Mouse (Mus musculus) intestine, embryonic 16.5 days (tissue): ENCODE results near the gene Amph. TPM values are rescaled to one million over a fixed set of nuclear protein-coding genes. Genes with fewer than 3 reads are reported as not detected.
"Not testable (repeated sequence)": the region's sequence is repeated elsewhere in the genome, so short reads cannot be mapped to it uniquely, and the experiment has no call there.

Source experiments
- ATAC-seq: fragments of 200-750 bp; cut with Nextera tagmentation; 2 replicates; pipeline ENCODE4 v1.8.0; 2017; ENCODE audit warnings: moderate TSS enrichment, moderate library complexity
- H3K27ac ChIP-seq: fragments of 300-500 bp; sonication (generic); 2 replicates; pipeline ENCODE4 v1.5.1; 2014; ENCODE audit warnings: mild to moderate bottlenecking, low read length
- H3K27me3 ChIP-seq: fragments of 300-500 bp; sonication (generic); replicated peaks from 2 replicates; pipeline ENCODE4 v1.6.1; 2014; ENCODE audit warnings: low read length, control low read depth, mixed read lengths; ENCODE audit not compliant: control insufficient read depth, insufficient read depth
- H3K36me3 ChIP-seq: fragments of 300-500 bp; sonication (generic); 2 replicates; pipeline ENCODE4 v1.6.1; 2014; ENCODE audit warnings: low read length, control low read depth; ENCODE audit not compliant: control insufficient read depth, insufficient read depth
- H3K4me1 ChIP-seq: fragments of 300-500 bp; sonication (generic); 2 replicates; pipeline ENCODE4 v1.6.1; 2014; ENCODE audit warnings: low read length, control low read depth, mixed read lengths; ENCODE audit not compliant: control insufficient read depth, insufficient read depth
- H3K4me2 ChIP-seq: fragments of 300-500 bp; sonication (generic); 2 replicates; pipeline ENCODE4 v1.6.1; 2014; ENCODE audit warnings: low read depth, low read length, control low read depth
- H3K4me3 ChIP-seq: fragments of 300-500 bp; sonication (generic); 2 replicates; pipeline ENCODE4 v1.5.1; 2014; ENCODE audit warnings: mild to moderate bottlenecking, low read length
- H3K9ac ChIP-seq: fragments of 300-500 bp; sonication (generic); 2 replicates; pipeline ENCODE4 v1.6.1; 2014; ENCODE audit warnings: low read depth, low read length
- H3K9me3 ChIP-seq: fragments of 300-500 bp; sonication (generic); 2 replicates; pipeline ENCODE4 v1.6.1; 2016; ENCODE audit warnings: low read length, control low read depth; ENCODE audit not compliant: control insufficient read depth
- whole genome bisulfite sequencing: fragments of 180-500 bp; shearing (Covaris S2); extraction: QIAGEN DNeasy Blood & Tissue Kit; methylation state at CpG from one replicate; pipeline ENCODE4 v1.1.7; 2014; 5-methylcytosine and 5-hydroxymethylcytosine counted together
- polyA plus RNA-seq: library from polyadenylated mRNA; unstranded; fragments of >200 nt; fragmentation: Nextera tagmentation; extraction: Ambion mirVana; gene quantifications from 2 replicates; pipeline ENCODE4 v1.2.1, GENCODE M21; 2015

Amph gene
- polyA plus RNA-seq, 1 experiment from 2014 or later, result 1.8 TPM

DNA sequence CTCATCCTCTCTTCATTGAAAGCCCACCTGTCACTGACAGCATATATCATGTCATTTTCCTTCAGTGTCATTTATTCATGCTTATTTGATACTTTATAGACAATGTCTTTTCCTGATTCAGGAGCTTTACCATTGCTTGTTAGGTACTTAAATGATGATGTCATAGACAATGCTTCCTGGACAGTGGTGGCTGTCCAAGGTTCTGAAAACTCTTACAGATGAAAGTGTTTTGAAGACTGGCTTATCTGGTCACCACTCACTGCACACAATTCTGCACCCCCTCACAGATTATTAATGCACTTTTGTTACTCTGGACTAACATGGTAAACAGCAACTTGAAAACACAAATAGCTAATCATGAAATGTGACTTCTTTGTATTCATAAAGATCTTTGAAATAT, 124.3 kb downstream of the Amph start:
- no peak for ATAC-seq
- no peaks in the 10 kb centered on the region for H3K4me1 ChIP-seq
- no peaks in the 10 kb centered on the region for H3K9me3 ChIP-seq
- no peak overlapping the region for H3K9ac ChIP-seq
- H3K27me3 ChIP-seq, result no peaks in the 10 kb centered on the region
- H3K4me3 ChIP-seq, result no peak overlapping the region
- no peak overlapping the region for H3K27ac ChIP-seq
- no peak overlapping the region for H3K4me2 ChIP-seq
- H3K36me3 ChIP-seq, result no peaks in the 10 kb centered on the region

- Histone ChIP-seq H3K9ac (no peak overlapping the region), H3K36me3 (no peaks in the 10 kb centered on the region), H3K4me2 (no peak overlapping the region), H3K4me3 (no peak overlapping the region), H3K4me1 (no peaks in the 10 kb centered on the region), H3K27ac (no peak overlapping the region), H3K9me3 (no peaks in the 10 kb centered on the region), H3K27me3 (no peaks in the 10 kb centered on the region)
- WGBS, result 88% methylated on average over 2 of the region's 2 CpGs
- ATAC-seq, result no peak
Measured at GRCm38 (mm10) chr13:19077427-19077826, 129.4 kb downstream of the Amph start.

GRCm38 (mm10) chr13:19081932-19082331, 133.9 kb downstream of the Amph start:
- no peak overlapping the region for H3K4me3 ChIP-seq
- no peak overlapping the region for H3K27ac ChIP-seq
- no peaks in the 10 kb centered on the region for H3K36me3 ChIP-seq
- no peak overlapping the region for H3K4me2 ChIP-seq
- H3K9ac ChIP-seq, result no peak overlapping the region
- no peak for ATAC-seq
- H3K9me3 ChIP-seq, result no peaks in the 10 kb centered on the region
- H3K4me1 ChIP-seq, result no peaks in the 10 kb centered on the region
- WGBS, result 79% methylated on average over 4 of the region's 4 CpGs
- H3K27me3 ChIP-seq, result no peaks in the 10 kb centered on the region

DNA sequence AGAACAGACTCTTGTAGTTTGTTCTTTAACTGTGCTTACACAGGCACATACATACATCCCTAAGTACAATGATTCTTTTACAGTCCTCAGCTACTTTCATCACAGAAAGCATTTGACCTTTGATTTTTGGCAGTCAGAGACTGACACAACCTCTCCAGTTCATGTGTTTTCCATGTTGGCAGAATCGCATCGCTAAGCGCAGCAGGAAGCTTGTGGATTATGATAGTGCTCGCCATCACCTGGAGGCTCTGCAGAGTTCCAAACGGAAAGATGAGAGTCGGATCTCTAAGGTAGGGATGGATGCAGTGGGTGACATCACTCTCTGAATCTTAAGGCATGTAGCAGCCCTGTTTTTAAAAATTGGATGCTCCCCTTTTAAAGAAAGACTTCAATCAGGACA, 146.6 kb downstream of the Amph start:
- Histone ChIP-seq H3K4me1 (no peaks in the 10 kb centered on the region), H3K4me2 (no peak overlapping the region), H3K4me3 (no peak overlapping the region), H3K9me3 (no peaks in the 10 kb centered on the region), H3K27me3 (no peaks in the 10 kb centered on the region), H3K27ac (no peak overlapping the region), H3K9ac (no peak overlapping the region), H3K36me3 (no peaks in the 10 kb centered on the region)
- 90% methylated on average over 6 of the region's 6 CpGs for WGBS
- no peak for ATAC-seq

GRCm38 (mm10) chr13:19097117-19097516, 149.1 kb downstream of the Amph start:
- Histone ChIP-seq H3K9ac (no peak overlapping the region), H3K4me3 (no peak overlapping the region), H3K27ac (no peak overlapping the region), H3K4me2 (no peak overlapping the region), H3K4me1 (no peaks in the 10 kb centered on the region), H3K9me3 (no peaks in the 10 kb centered on the region), H3K27me3 (no peaks in the 10 kb centered on the region), H3K36me3 (no peaks in the 10 kb centered on the region)
- WGBS, result 85% methylated on average over 4 of the region's 4 CpGs
- no peak for ATAC-seq

DNA sequence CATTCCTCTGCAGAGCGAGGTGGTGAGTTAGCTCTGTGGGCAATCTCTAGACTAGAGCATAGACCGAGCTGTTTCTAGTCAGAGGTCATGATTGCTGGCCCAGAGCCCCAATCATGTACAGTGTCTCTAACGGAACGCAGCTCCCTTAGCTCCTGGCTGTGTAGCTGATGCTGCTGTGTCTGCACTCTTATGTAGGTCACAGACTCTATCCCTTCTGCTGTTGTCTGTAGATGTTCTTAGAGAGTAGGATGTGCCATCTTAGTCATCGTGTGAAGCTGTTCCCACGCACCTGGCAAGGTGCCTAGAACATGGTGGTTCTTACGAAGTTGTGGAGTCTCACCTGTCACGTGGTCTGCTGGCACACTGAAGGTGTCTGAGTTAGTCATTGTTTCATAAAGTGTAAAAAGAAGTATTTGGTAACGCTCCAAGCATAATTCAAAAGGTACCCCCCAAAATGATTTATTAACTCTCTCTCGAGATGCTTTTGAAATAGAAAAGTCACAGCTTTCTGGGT, 153.9 kb downstream of the Amph start:
- Histone ChIP-seq H3K36me3 (no peaks in the 10 kb centered on the region), H3K27ac (no peak overlapping the region), H3K27me3 (no peaks in the 10 kb centered on the region), H3K9ac (no peak overlapping the region), H3K9me3 (no peaks in the 10 kb centered on the region), H3K4me3 (no peak overlapping the region), H3K4me1 (no peaks in the 10 kb centered on the region), H3K4me2 (no peak overlapping the region)
- no peak for ATAC-seq
- 87% methylated on average over 10 of the region's 10 CpGs for WGBS

DNA sequence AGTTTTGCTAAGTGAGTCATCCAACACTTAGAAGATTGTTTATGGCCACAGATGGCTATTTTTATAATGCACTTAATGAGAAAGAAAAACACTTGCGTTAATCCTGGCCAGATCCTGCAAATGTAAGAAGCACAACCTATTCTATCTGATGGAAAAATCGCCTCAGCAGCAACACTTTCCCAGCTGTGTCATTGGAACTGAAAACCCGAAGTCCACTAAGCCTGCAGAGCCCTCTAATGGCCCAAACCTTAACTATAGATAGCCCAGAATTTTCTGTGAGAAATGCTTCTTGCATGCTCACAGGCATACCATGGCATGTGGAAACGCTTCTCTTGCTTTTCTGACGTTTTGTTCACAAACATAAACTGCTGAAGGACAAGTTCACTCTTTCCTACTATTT, 158.4 kb downstream of the Amph start:
- Histone ChIP-seq H3K27me3 (no peaks in the 10 kb centered on the region), H3K4me2 (no peak overlapping the region), H3K36me3 (no peaks in the 10 kb centered on the region), H3K9ac (no peak overlapping the region), H3K4me1 (no peaks in the 10 kb centered on the region), H3K4me3 (no peak overlapping the region), H3K9me3 (no peaks in the 10 kb centered on the region), H3K27ac (no peak overlapping the region)
- no peak for ATAC-seq
- WGBS, result 47% methylated on average over 5 of the region's 5 CpGs

GRCm38 (mm10) chr13:19109331-19109730, 161.3 kb downstream of the Amph start:
- Histone ChIP-seq H3K36me3 (no peaks in the 10 kb centered on the region), H3K27me3 (no peaks in the 10 kb centered on the region), H3K9me3 (no peaks in the 10 kb centered on the region), H3K27ac (no peak overlapping the region), H3K4me2 (no peak overlapping the region), H3K4me3 (no peak overlapping the region), H3K4me1 (no peaks in the 10 kb centered on the region), H3K9ac (no peak overlapping the region)
- ATAC-seq, result no peak
- WGBS, result 64% methylated on average over 3 of the region's 3 CpGs

DNA sequence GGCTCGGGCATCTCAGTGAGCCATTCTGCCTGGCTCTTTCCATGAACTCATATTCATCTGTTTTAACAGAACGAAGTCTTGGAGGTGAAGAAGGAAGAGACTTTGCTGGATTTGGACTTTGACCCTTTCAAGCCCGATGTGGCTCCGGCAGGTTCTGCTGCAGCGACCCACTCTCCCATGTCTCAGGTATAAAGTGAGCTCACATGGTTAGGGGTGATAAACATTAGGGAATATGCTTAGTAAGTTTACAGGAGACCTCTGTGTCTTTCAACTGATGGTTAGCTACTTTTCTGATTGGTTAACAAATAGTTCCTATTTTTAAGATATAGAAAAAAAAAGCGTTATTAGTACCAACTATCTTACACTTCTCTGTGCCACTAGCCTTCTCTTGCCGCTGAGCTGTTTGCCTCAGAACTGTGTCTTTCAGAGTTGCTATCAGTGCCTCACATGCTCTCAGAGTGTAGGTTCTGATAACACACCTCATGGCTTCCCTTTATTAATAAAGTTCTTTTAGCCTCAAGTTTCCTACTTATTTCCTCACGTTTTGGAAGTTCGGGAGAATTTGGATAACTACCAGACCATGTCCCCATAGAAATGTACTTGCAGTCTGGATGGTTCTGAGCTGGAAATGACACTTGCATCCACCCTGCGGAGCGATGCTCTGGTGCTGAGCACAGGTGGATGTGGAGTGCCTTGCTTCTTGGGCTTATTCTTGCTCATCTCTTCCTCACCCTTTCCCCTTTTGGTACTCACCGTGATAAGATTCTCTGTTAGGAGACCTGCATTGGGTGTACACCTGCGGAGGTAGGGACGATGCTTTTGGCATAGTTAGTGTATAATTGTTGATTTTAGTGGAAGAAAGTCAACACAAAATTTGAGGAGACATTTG, 165.3 kb downstream of the Amph start:
- Histone ChIP-seq H3K27ac (no peak overlapping the region), H3K4me3 (no peak overlapping the region), H3K27me3 (no peaks in the 10 kb centered on the region), H3K9me3 (no peaks in the 10 kb centered on the region), H3K4me2 (no peak overlapping the region), H3K36me3 (no peaks in the 10 kb centered on the region), H3K9ac (no peak overlapping the region), H3K4me1 (no peaks in the 10 kb centered on the region)
- WGBS, result 92% methylated on average over 14 of the region's 14 CpGs
- ATAC-seq, result no peak

DNA sequence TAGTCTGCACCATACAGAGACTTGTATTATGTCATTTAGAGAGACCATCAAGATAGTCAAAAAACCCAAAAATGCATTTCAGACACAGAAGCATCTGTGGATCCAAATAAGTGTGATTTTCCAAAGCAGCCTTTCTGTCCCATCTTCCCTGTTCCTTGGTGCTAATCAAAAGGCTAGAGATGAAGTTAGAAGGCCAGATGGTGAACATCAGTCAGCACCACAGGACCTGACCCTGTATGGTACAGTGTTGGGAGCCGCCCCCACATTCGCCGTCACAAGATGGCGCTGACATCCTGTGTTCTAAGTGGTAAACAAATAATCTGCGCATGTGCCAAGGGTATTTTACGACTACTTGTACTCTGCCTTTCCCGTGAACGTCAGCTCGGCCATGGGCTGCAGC, 166.8 kb downstream of the Amph start:
- H3K9ac ChIP-seq, H3K36me3 ChIP-seq, H3K4me3 ChIP-seq, H3K27me3 ChIP-seq, H3K4me1 ChIP-seq, ATAC-seq, H3K4me2 ChIP-seq, H3K27ac ChIP-seq, H3K9me3 ChIP-seq: not testable (repeated sequence)
- 80% methylated on average over 5 of the region's 9 CpGs for WGBS
